Mouse (Mus musculus): ENCODE results near the gene Fbxl20.

Gene Fbxl20

GRCm38 (mm10) chr11:98049672-98050519 lies 100.3 kb downstream of the Fbxl20 start:
- DNase-seq (ENCODE audit: low read depth, low spot score) = peak; percentile 58

GRCm38 (mm10) chr11:98047745-98048144 lies 102.5 kb downstream of the Fbxl20 start:
- no peak for DNase-seq (ENCODE audit: low read depth, low spot score)

- no peak for DNase-seq (ENCODE audit: low read depth, low spot score)
These were observed 103.7 kb downstream of the Fbxl20 start for GRCm38 (mm10) chr11:98046466-98046865.

- no peak for DNase-seq (ENCODE audit: low read depth, low spot score)
These were observed 104.6 kb downstream of the Fbxl20 start for GRCm38 (mm10) chr11:98045596-98045995.

GRCm38 (mm10) chr11:98044074-98044473 lies 106.1 kb downstream of the Fbxl20 start:
- DNase-seq (ENCODE audit: low read depth, low spot score) = no peak

- DNase-seq (ENCODE audit: low read depth, low spot score) = no peak
These were observed 107.5 kb downstream of the Fbxl20 start for GRCm38 (mm10) chr11:98042741-98043140.

GRCm38 (mm10) chr11:98040975-98041374 lies 109.2 kb downstream of the Fbxl20 start:
- no peak for DNase-seq (ENCODE audit: low read depth, low spot score)

GRCm38 (mm10) chr11:98037871-98038270 lies 112.3 kb downstream of the Fbxl20 start:
- DNase-seq (ENCODE audit: low read depth, low spot score) = no peak

GRCm38 (mm10) chr11:98035977-98036377 lies 114.2 kb downstream of the Fbxl20 start:
- no peak for DNase-seq (ENCODE audit: low read depth, low spot score)

- no peak for DNase-seq (ENCODE audit: low read depth, low spot score)
These were observed 115.4 kb downstream of the Fbxl20 start for GRCm38 (mm10) chr11:98034840-98035239.

GRCm38 (mm10) chr11:98034061-98034460 lies 116.1 kb downstream of the Fbxl20 start:
- no peak for DNase-seq (ENCODE audit: low read depth, low spot score)
